Mouse (Mus musculus) intestine, embryonic 15.5 days (tissue): ENCODE measurements around the gene Samd4. TPM values are rescaled to one million over a fixed set of nuclear protein-coding genes. Genes with fewer than 3 reads are reported as not detected.
A peak's percentile ranks its signal among the peaks of the same experiment; 100 is the strongest.

Experiments
- ATAC-seq: fragments of 200-750 bp; cut with Nextera tagmentation; 2 replicates; pipeline ENCODE4 v1.8.0; 2017; ENCODE audit warnings: moderate TSS enrichment, moderate library complexity
- H3K27ac ChIP-seq: fragments of 300-500 bp; sonication (generic); 2 replicates; pipeline ENCODE4 v1.5.1; 2015; ENCODE audit warnings: mild to moderate bottlenecking, inconsistent platforms
- H3K27me3 ChIP-seq: fragments of 300-500 bp; sonication (generic); replicated peaks from 2 replicates; pipeline ENCODE4 v1.6.1; 2015; ENCODE audit warnings: inconsistent platforms
- H3K36me3 ChIP-seq: fragments of 300-500 bp; sonication (generic); 2 replicates; pipeline ENCODE4 v1.6.1; 2015; ENCODE audit warnings: inconsistent platforms
- H3K4me1 ChIP-seq: fragments of 300-500 bp; sonication (generic); replicated peaks from 2 replicates; pipeline ENCODE4 v1.6.1; 2015; ENCODE audit warnings: inconsistent platforms
- H3K4me2 ChIP-seq: fragments of 300-500 bp; sonication (generic); replicated peaks from 2 replicates; pipeline ENCODE4 v1.6.1; 2015; ENCODE audit warnings: mild to moderate bottlenecking, inconsistent platforms
- H3K4me3 ChIP-seq: fragments of 300-500 bp; sonication (generic); replicated peaks from 2 replicates; pipeline ENCODE4 v1.5.1; 2015; ENCODE audit warnings: inconsistent platforms
- H3K9ac ChIP-seq: fragments of 300-500 bp; sonication (generic); 2 replicates; pipeline ENCODE4 v1.6.1; 2015; ENCODE audit warnings: inconsistent platforms
- H3K9me3 ChIP-seq: fragments of 300-500 bp; sonication (generic); 2 replicates; pipeline ENCODE4 v1.6.1; 2016; ENCODE audit warnings: inconsistent platforms
- WGBS: fragments of 180-500 bp; shearing (Covaris S2); methylation state at CpG from one replicate; pipeline ENCODE4 v1.1.7; 2015; 5-methylcytosine and 5-hydroxymethylcytosine counted together
- polyA plus RNA-seq: library from polyadenylated mRNA; unstranded; fragments of >200 nt; fragmentation: Nextera tagmentation; extraction: Ambion mirVana; gene quantifications from 2 replicates; pipeline ENCODE4 v1.2.1, GENCODE M21; 2015

The Samd4 gene
- polyA plus RNA-seq, 1 experiment from 2014 or later, result 5.4 TPM

- H3K27ac ChIP-seq, result no peak overlapping the region
- no peaks in the 10 kb centered on the region for H3K9me3 ChIP-seq
- WGBS, result 91% methylated on average over 5 of the region's 5 CpGs
- H3K27me3 ChIP-seq, result no peaks in the 10 kb centered on the region
- H3K4me2 ChIP-seq, result no peak overlapping the region
- no peak overlapping the region for H3K9ac ChIP-seq
- no peak for ATAC-seq
- H3K4me1 ChIP-seq, result 0 out of 2 replicates have a peak, but pooled peaks cover 5% of the 10 kb centered on the region
- no peaks in the 10 kb centered on the region for H3K36me3 ChIP-seq
- H3K4me3 ChIP-seq, result no peak overlapping the region
These were observed 80.2 kb downstream of the Samd4 start for GRCm38 (mm10) chr14:46962832-46963231.

- no peaks in the 10 kb centered on the region for H3K27me3 ChIP-seq
- no peaks in the 10 kb centered on the region for H3K9me3 ChIP-seq
- no peak overlapping the region for H3K27ac ChIP-seq
- H3K4me1 ChIP-seq, result 0 out of 2 replicates have a peak, but pooled peaks cover 5% of the 10 kb centered on the region
- no peak overlapping the region for H3K4me2 ChIP-seq
- no peak overlapping the region for H3K9ac ChIP-seq
- ATAC-seq, result no peak
- no peaks in the 10 kb centered on the region for H3K36me3 ChIP-seq
- WGBS, result 93% methylated on average over 2 of the region's 2 CpGs
- H3K4me3 ChIP-seq, result no peak overlapping the region
These were observed 81.6 kb downstream of the Samd4 start for GRCm38 (mm10) chr14:46964074-46964872.

GRCm38 (mm10) chr14:46966206-46966605 lies 83.6 kb downstream of the Samd4 start:
- Histone ChIP-seq H3K27me3 (no peaks in the 10 kb centered on the region), H3K27ac (no peak overlapping the region), H3K4me3 (no peak overlapping the region), H3K36me3 (no peaks in the 10 kb centered on the region), H3K9ac (no peak overlapping the region), H3K9me3 (no peaks in the 10 kb centered on the region), H3K4me1 (0 out of 2 replicates have a peak, but pooled peaks cover 5% of the 10 kb centered on the region), H3K4me2 (0 out of 2 replicates have a peak overlapping the region, but pooled peaks have one; percentile 1)
- ATAC-seq, result no peak
- 53% methylated on average over 10 of the region's 10 CpGs for WGBS

GRCm38 (mm10) chr14:46968046-46968445 lies 85.4 kb downstream of the Samd4 start:
- Histone ChIP-seq H3K4me2 (no peak overlapping the region), H3K36me3 (no peaks in the 10 kb centered on the region), H3K27me3 (no peaks in the 10 kb centered on the region), H3K9me3 (no peaks in the 10 kb centered on the region), H3K27ac (no peak overlapping the region), H3K4me1 (0 out of 2 replicates have a peak, but pooled peaks cover 5% of the 10 kb centered on the region), H3K4me3 (no peak overlapping the region), H3K9ac (no peak overlapping the region)
- ATAC-seq, result no peak
- 81% methylated on average over 11 of the region's 11 CpGs for WGBS

- no peaks in the 10 kb centered on the region for H3K36me3 ChIP-seq
- H3K9ac ChIP-seq, result no peak overlapping the region
- 0 out of 2 replicates have a peak, but pooled peaks have one; percentile 25 for ATAC-seq
- H3K9me3 ChIP-seq, result no peaks in the 10 kb centered on the region
- H3K4me2 ChIP-seq, result no peak overlapping the region
- WGBS, result 56% methylated on average over 3 of the region's 3 CpGs
- H3K27ac ChIP-seq, result no peak overlapping the region
- no peaks in the 10 kb centered on the region for H3K27me3 ChIP-seq
- no peak overlapping the region for H3K4me3 ChIP-seq
- H3K4me1 ChIP-seq, result 0 out of 2 replicates have a peak, but pooled peaks cover 3% of the 10 kb centered on the region
These were observed 88.0 kb downstream of the Samd4 start for GRCm38 (mm10) chr14:46970673-46971072.

- no peaks in the 10 kb centered on the region for H3K9me3 ChIP-seq
- no peak overlapping the region for H3K9ac ChIP-seq
- H3K4me1 ChIP-seq, result no peaks in the 10 kb centered on the region
- no peak overlapping the region for H3K27ac ChIP-seq
- 88% methylated on average over 2 of the region's 2 CpGs for WGBS
- ATAC-seq, result no peak
- H3K27me3 ChIP-seq, result no peaks in the 10 kb centered on the region
- no peak overlapping the region for H3K4me2 ChIP-seq
- no peak overlapping the region for H3K4me3 ChIP-seq
- H3K36me3 ChIP-seq, result no peaks in the 10 kb centered on the region
These were observed 89.1 kb downstream of the Samd4 start for GRCm38 (mm10) chr14:46971802-46972201.

GRCm38 (mm10) chr14:46974874-46975273 lies 92.2 kb downstream of the Samd4 start:
- Histone ChIP-seq H3K4me2 (no peak overlapping the region), H3K4me3 (no peak overlapping the region), H3K27me3 (no peaks in the 10 kb centered on the region), H3K4me1 (no peaks in the 10 kb centered on the region), H3K36me3 (no peaks in the 10 kb centered on the region), H3K27ac (no peak overlapping the region), H3K9ac (no peak overlapping the region), H3K9me3 (no peaks in the 10 kb centered on the region)
- WGBS, result 64% methylated on average over 9 of the region's 9 CpGs
- ATAC-seq, result no peak

GRCm38 (mm10) chr14:46975969-46976368 lies 93.3 kb downstream of the Samd4 start:
- WGBS, result 76% methylated on average over 4 of the region's 4 CpGs
- Histone ChIP-seq H3K4me2 (no peak overlapping the region), H3K27ac (no peak overlapping the region), H3K36me3 (no peaks in the 10 kb centered on the region), H3K27me3 (no peaks in the 10 kb centered on the region), H3K4me3 (no peak overlapping the region), H3K4me1 (no peaks in the 10 kb centered on the region), H3K9me3 (no peaks in the 10 kb centered on the region), H3K9ac (no peak overlapping the region)
- no peak for ATAC-seq

GRCm38 (mm10) chr14:46976712-46977111 lies 94.1 kb downstream of the Samd4 start:
- Histone ChIP-seq H3K4me1 (no peaks in the 10 kb centered on the region), H3K36me3 (no peaks in the 10 kb centered on the region), H3K9ac (no peak overlapping the region), H3K9me3 (no peaks in the 10 kb centered on the region), H3K4me2 (no peak overlapping the region), H3K4me3 (no peak overlapping the region), H3K27me3 (no peaks in the 10 kb centered on the region), H3K27ac (no peak overlapping the region)
- 40% methylated on average over 11 of the region's 11 CpGs for WGBS
- no peak for ATAC-seq

GRCm38 (mm10) chr14:46977660-46978059 lies 95.0 kb downstream of the Samd4 start:
- 61% methylated on average over 10 of the region's 10 CpGs for WGBS
- no peaks in the 10 kb centered on the region for H3K27me3 ChIP-seq
- H3K4me3 ChIP-seq, result no peak overlapping the region
- H3K36me3 ChIP-seq, result no peaks in the 10 kb centered on the region
- no peak overlapping the region for H3K9ac ChIP-seq
- no peak overlapping the region for H3K27ac ChIP-seq
- H3K9me3 ChIP-seq, result no peaks in the 10 kb centered on the region
- H3K4me1 ChIP-seq, result no peaks in the 10 kb centered on the region
- no peak for ATAC-seq
- H3K4me2 ChIP-seq, result no peak overlapping the region

GRCm38 (mm10) chr14:46979172-46979571 lies 96.5 kb downstream of the Samd4 start:
- Histone ChIP-seq H3K9ac (no peak overlapping the region), H3K27ac (no peak overlapping the region), H3K4me3 (no peak overlapping the region), H3K4me2 (no peak overlapping the region), H3K36me3 (no peaks in the 10 kb centered on the region), H3K9me3 (no peaks in the 10 kb centered on the region), H3K27me3 (no peaks in the 10 kb centered on the region), H3K4me1 (no peaks in the 10 kb centered on the region)
- ATAC-seq, result no peak
- WGBS, result 78% methylated on average over 5 of the region's 5 CpGs

GRCm38 (mm10) chr14:46980736-46981438 lies 98.2 kb downstream of the Samd4 start:
- no peak overlapping the region for H3K4me2 ChIP-seq
- no peaks in the 10 kb centered on the region for H3K9me3 ChIP-seq
- H3K27ac ChIP-seq, result no peak overlapping the region
- H3K36me3 ChIP-seq, result no peaks in the 10 kb centered on the region
- H3K4me3 ChIP-seq, result no peak overlapping the region
- WGBS, result 72% methylated on average over 17 of the region's 17 CpGs
- no peak for ATAC-seq
- no peak overlapping the region for H3K9ac ChIP-seq
- H3K27me3 ChIP-seq, result no peaks in the 10 kb centered on the region
- no peaks in the 10 kb centered on the region for H3K4me1 ChIP-seq
